Mouse (Mus musculus) megakaryocyte, embryonic 14.5 days (primary cell): Measurements from ENCODE around the gene Igf1r.

Experiments used
- FLI1 ChIP-seq: IDR thresholded peaks from 2 replicates; pipeline ENCODE4 v1.6.1; 2012; ENCODE audit warnings: low read length, inconsistent platforms, mixed read lengths
- GATA1 ChIP-seq: IDR thresholded peaks from 3 replicates; pipeline ENCODE4 v1.6.1; 2012; ENCODE audit warnings: mixed read lengths, low read length, inconsistent platforms, borderline replicate concordance

- TF ChIP-seq GATA1, result no peak
- TF ChIP-seq FLI1, result no peak
These were observed 58.2 kb downstream of the Igf1r start for GRCm38 (mm10) chr7:68010802-68011201.
